Mouse (Mus musculus): Measurements from ENCODE around the gene Tmem117.

The Tmem117 gene

GRCm38 (mm10) chr15:94628830-94629601 lies at the start of gene Tmem117:
TSS of gene Tmem117 (plus strand) at chr15:94629232.
- DNase-seq (ENCODE audit: low spot score): peak; percentile 8

GRCm38 (mm10) chr15:94582000-94582593 lies 46.9 kb upstream of the Tmem117 start:
- no peak for DNase-seq (ENCODE audit: low spot score)

DNA sequence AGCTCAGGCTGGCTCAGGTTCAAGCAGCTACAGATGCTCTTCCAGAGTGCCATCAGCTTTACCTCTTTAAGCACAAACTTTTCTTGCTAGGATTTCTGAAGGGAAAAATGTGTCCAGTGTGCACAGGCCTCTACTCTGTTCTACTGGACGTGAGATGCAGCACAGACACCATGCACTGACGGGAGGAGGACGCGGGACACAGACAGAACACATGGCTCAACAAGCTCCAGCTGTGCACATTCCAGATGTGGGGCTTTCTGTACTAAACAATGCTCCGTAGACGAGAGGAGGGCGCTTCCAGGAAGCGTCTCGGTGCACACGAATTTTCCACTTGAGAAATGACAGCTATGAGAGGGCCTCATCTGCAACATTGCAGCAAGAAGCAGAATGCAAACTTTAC lies 45.9 kb upstream of the Tmem117 start:
- DNase-seq (ENCODE audit: low spot score): no peak

GRCm38 (mm10) chr15:94584738-94585137 lies 44.3 kb upstream of the Tmem117 start:
- no peak for DNase-seq (ENCODE audit: low spot score)

GRCm38 (mm10) chr15:94587826-94588715 lies 41.0 kb upstream of the Tmem117 start:
- no peak for DNase-seq (ENCODE audit: low spot score)

DNA sequence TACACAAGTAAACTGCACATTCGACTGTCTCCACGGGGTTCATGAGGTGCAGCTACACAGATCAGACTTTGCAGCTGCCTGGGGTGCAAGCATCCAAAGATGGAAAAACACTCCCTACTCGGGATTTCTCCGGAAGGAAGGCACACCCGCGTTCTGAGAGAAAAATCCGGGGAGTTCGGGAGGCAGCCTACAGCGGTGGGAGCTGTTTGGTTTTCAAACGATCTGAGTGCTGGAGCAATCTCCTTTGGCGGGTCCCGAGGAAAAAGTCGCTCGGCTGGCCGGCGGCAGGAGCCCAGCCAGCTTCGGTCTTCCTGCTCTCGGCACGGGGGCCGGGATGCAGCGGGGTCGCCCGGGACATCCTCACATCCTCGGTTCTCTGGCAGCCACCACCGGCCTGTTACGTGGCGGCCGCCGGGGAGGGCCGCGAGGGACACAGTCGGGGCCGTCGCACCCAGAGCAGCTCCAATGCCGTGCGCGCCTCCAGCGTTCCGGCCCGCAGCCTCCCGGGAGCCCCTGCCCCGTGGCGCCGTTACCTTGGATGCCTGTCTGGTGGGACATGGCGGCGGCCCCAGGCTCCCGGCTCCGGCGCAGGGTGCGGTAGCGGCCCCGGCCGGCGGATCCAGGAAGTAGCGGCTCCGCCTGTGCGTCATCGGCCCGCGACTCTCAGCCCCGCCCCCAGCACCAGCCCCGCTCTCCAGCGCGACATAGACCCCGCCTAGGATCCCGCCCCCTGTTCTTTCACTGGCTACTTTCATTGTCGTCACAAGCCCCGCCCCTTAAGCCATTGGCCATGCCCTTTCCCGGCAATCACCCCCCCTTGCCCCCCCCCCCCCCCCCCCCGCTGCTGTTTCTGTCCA lies 39.6 kb upstream of the Tmem117 start, which contains the start of gene Twf1:
Gene Twf1, minus strand, starts transcription at position 671 of the 857 bp plus-strand sequence.
- peak; percentile 95 for DNase-seq (ENCODE audit: low spot score)

GRCm38 (mm10) chr15:94590083-94590482 lies 38.9 kb upstream of the Tmem117 start:
- no peak for DNase-seq (ENCODE audit: low spot score)

- DNase-seq (ENCODE audit: low spot score): no peak
Observed at GRCm38 (mm10) chr15:94591356-94591755, 37.7 kb upstream of the Tmem117 start.

DNA sequence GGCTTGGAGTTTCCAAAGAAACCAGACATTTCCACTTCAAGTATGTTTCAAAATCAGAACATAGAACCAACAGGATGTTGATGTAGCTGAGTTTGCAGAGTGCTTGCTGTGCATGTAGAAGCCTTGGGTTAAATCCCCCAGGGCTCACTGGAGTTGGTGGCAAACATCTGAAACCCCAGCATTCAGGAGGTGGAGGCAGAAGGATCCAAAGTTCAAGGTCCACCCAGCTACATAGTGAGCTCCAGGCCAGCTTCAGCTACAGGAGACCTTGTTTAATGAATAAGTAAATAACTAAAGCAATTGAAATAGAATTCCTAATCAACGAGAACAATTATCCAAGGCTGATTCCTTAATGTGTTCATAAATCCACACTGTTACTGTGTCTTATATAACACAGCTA lies 35.4 kb upstream of the Tmem117 start:
- DNase-seq (ENCODE audit: low spot score): no peak

GRCm38 (mm10) chr15:94600145-94600707 lies 28.8 kb upstream of the Tmem117 start:
- DNase-seq (ENCODE audit: low spot score): no peak

DNA sequence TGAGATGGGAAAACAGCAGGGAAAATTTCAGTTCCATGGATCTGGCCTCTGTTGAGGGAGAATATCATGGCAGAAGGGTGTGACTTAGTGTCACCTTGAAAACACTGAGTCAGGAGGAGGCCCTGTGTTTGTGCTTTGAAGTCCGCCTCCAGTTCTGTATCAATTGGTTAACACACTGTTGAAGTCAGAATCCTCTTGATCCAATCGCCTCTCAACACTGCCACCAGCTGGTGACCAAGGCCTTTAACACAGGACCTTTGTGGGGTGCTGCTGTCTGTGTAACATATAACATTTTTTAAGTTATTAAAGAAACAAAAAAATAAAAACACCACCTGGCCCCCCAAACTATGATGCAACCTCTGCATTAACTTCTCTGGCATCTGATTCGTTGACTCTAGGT lies 27.7 kb upstream of the Tmem117 start:
- no peak for DNase-seq (ENCODE audit: low spot score)

DNA sequence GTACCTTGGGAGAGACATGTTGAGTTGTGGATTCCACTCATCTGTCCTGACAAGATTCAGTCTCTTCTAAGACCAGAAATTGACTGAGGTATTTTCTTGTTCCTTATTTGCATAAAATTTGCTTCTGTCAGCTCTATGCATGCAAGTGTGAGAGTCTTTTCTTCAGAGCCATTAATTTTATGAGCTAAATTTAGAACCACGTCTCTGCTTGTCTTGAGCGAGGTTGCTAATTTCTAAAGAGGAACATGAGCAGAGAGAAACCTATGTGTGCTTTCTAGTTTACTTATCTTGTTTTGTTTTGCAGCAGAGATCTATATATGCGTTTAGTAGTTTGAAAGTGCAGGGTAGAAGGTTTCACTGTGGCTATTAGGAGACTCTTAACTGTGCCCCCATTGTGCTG lies 26.6 kb upstream of the Tmem117 start:
- DNase-seq (ENCODE audit: low spot score): no peak

DNA sequence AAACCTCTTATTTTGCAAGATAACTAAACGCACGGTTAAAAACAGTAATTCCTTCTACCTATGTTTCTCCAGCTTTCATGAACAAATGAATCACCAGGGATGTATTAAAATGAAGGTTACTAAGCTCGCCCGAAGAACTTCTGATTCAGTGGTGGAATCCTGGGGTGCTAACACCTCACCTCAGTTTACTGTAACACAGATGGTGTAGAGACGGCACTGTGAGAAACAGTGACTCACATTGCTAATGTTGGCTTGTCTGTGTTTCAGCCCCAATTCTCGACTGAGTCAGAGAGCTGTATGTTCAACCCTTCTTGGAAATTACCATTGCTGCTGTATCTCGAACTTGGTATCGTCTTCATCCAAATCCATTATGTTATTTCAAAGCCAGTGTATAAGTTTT lies 21.3 kb upstream of the Tmem117 start:
- no peak for DNase-seq (ENCODE audit: low spot score)

DNA sequence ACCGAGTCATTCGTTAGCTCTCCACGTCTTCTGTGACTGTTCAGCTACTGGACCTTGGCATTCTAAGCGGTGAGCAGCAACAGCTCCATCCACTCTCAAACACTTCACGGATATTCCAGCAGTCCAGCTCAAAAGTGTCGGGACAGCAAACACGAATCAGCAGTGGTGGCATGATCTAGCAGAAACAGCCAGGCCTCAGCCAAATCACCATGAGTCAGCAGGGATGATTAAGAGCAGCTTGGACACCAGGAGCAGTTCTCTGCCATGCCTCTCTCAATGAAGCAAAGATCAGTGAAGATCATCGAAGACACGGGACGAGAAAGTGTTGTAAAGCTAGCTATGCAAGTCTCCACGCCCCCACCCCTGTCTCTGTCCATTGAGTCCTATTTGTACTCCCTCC lies 13.0 kb upstream of the Tmem117 start:
- no peak for DNase-seq (ENCODE audit: low spot score)

DNA sequence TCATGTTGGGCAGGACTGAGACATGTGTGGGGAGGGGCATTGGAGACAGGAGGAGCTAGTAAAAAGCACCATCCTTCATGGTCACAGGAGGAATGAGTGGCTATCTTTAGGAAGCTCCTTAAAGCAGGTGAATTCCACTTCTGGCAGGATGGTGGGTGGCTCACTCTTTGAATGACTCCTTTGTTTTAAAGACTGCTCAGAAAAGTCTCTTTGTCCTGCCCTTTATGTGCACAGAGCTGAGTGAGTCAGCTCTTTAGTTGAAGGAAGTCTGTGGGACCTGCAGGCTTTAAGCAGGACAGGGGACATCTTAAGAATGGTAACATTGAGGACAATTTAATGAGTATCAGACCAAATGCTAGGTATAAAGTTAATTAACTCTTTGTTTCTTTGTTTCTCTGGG lies 8.1 kb upstream of the Tmem117 start:
- no peak for DNase-seq (ENCODE audit: low spot score)

DNA sequence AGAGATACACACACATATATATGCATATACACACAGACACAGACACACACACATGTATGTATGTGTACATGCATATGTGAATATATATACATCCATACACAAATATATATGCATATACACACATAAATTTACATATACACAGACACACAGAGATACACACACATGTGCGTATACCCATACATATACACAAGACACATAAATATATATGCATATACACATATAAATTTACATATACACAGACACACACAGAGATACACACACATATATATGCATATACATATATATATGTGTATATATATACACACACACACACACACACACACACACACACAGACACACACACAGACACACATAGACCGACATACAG lies 586 bp upstream of the Tmem117 start:
- DNase-seq (ENCODE audit: low spot score): no peak

DNA sequence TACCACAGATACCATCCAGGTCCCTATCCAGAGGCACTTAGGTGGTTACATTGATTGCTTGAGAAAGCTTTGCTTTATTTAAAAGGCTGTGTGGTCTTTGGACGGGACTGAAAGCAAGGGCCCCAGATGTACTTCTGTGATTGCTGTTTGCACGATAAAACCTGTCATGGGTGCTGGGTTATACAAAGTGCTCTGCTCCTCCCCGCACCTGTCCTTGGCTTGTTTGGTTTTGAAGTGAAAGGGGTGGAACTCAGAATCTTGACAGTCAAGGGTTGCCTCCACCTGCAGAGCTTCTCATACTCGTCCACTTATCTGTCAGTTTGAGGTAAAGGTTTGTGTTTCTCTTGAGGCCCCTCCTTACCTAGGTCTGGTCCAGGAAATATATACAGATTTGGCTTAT lies 1.5 kb downstream of the Tmem117 start:
- DNase-seq (ENCODE audit: low spot score): no peak

DNA sequence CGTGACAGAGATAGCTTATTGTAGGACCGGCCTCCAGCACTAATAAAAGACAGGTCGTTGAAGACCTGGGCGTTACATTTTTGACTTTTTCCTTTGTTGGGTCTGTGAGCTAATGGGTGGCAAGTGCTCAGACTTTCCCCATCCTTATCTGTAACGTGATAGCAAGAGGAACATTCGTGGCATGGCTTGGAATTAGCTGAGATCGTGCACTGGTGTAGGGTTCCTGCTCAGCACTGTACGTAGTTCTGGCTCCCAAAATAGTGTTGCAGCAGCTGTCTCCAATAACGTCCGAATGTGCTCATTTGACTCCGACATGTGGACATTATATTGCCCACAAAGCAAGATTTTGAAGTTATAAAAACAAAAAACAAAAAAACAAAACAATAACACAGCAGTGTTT lies 5.5 kb downstream of the Tmem117 start:
- no peak for DNase-seq (ENCODE audit: low spot score)

DNA sequence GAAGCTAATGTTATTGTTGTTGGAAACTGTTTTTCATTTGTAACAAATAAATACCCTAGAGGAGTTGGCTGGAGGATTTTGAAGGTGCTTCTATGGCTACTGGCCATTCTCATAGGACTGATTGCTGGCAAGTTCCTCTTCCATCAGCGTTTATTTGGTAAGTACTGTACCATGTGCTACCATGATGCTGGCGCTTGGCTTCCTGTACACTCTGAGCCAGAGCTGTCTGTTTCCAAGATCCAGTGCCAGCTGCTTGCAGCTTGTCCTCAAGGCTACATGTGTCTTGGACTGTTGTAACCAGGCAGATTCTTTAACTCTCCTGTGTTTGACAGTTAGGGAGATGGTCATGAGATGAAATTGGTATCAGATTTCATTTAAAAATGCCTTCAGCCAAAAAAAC lies 9.2 kb downstream of the Tmem117 start:
- DNase-seq (ENCODE audit: low spot score): no peak

GRCm38 (mm10) chr15:94639126-94639525 lies 10.1 kb downstream of the Tmem117 start:
- no peak for DNase-seq (ENCODE audit: low spot score)

- DNase-seq (ENCODE audit: low spot score): no peak
Observed at GRCm38 (mm10) chr15:94646012-94646411, 17.0 kb downstream of the Tmem117 start.

DNA sequence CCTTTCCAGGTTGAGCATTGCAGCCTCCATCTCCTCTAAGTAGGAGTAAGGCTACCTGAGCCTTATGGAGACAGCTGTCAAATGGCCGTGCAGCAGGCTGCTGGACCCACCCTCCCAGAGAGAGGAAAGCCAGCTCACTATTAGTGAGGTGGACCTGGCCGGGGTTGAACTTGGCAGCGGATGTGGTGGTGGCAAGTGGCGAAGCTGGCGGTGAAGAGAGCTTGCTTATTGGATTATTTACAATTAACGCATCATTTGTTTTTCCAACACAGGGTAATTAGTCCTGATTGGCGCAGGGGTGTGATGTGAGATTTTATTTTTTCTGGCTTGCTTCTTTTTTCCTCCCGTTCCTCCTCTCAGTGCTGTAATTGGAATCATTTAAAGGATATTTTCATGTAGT lies 19.4 kb downstream of the Tmem117 start:
- no peak for DNase-seq (ENCODE audit: low spot score)

Data from ovary, adult 18-20 months (tissue).